Mouse (Mus musculus): Measurements from ENCODE around the gene Polk. TPM values are rescaled to one million over a fixed set of nuclear protein-coding genes. Genes with fewer than 3 reads are reported as not detected.

Polk gene
- polyA plus RNA-seq, 2 experiments: 9.6 to 9.8 TPM

DNA sequence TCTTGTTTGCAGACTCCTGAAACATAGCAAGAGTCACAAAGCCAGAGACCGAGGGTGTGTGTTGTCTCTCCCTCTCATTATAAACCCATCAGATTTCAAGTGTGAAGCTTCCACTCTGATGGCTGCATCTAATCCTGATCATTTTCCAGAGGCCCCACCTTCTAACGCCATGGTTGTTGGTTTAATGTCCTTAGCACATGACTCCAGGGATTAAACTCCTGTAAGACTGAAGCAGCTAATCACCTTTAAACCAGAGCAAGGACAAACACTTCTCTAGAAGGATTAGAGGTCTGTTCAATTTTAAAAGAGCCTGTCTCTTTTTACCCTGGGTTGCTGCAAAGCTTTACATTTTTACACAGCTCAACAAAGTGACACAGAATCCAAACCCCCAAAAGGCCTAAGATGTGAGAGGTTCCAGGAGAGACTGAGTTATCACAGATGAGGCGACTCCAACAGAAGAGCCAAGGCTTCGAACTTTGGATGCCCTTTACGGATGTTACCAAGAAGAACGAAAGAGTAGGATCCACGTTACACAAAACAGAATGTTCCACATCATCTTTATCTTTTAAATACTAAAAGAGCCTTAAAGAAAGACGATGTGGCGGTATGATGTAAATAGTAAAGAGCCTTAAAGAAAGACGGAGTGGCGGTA is 92.0 kb downstream of the Polk start:
- H3K27ac ChIP-seq (replicated peaks; ENCODE audit: low read depth, low read length): no peak overlapping the region
- H3K9ac ChIP-seq (ENCODE audit: low read depth, low read length, severe bottlenecking): no peak overlapping the region
- H3K4me2 ChIP-seq (replicated peaks; ENCODE audit: low read depth, low read length, severe bottlenecking): no peak overlapping the region
- no peak for ATAC-seq (ENCODE audit: low FRiP score, low read depth)
- no peaks in the 10 kb centered on the region for H3K36me3 ChIP-seq (ENCODE audit: control insufficient read depth, insufficient read depth, low read length)
- no peaks in the 10 kb centered on the region for H3K27me3 ChIP-seq (ENCODE audit: control insufficient read depth, insufficient read depth, low read length)
- no peak overlapping the region for H3K4me3 ChIP-seq (replicated peaks; ENCODE audit: low read length)
- no peak for TF ChIP-seq POLR2A (IDR thresholded peaks at IDR 0.05; ENCODE audit: borderline replicate concordance, extremely low read depth, insufficient read depth, insufficient read length)
- no peaks in the 10 kb centered on the region for H3K4me1 ChIP-seq (ENCODE audit: control insufficient read depth, insufficient read depth, low read length)
- no peak for DNase-seq (ENCODE audit: low spot score)
- 80% methylated on average over 11 of the region's 11 CpGs for WGBS
- no peaks in the 10 kb centered on the region for H3K9me3 ChIP-seq (ENCODE audit: control insufficient read depth, low read length)

DNA sequence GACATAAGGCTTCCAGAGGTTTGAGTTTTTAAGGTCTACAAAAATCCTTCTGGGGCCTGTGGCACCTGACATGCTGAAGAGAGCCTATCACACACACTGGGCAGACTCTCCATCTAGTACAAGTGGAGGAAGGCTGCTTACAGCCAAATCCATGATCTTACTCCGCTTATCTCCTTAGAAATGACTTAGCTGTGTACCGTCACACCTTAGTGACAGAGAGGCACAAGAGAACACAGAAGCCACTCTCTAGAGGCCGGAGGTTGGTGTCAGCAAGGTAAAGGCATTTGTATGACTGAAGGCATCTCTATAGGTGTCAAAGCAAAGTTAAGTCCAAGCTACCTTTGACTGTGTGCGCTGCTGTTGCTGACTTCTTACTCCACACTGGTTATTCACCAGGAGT is 101.9 kb downstream of the Polk start:
- 91% methylated on average over 4 of the region's 4 CpGs for WGBS

DNA sequence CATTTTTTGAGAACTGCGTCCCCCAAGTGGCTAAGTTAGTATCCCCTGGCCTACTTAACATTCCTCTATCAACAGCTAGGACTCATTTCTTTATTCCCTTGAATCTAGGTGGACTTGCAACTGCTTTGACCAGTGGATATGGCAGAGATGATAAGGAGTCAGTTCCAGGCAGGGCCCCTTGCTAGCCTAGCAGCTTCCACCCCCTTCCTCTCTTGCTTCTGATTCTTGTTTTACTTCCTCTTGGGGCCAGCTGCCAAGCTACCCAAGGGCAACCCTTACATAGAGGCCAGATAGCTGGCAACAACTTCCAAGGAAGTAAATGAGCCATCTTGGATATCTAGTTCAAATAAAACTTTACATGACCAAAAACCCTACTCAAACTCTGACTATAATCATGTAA is 105.5 kb downstream of the Polk start:
- Histone ChIP-seq H3K4me1 (ENCODE audit: control insufficient read depth, insufficient read depth, low read length) (peaks cover 8% of the 10 kb centered on the region; the same call in 1 of the 2 replicates), H3K4me2 (replicated peaks; ENCODE audit: low read depth, low read length, severe bottlenecking) (no peak overlapping the region), H3K9ac (ENCODE audit: low read depth, low read length, severe bottlenecking) (no peak overlapping the region), H3K4me3 (replicated peaks; ENCODE audit: low read length) (no peak overlapping the region), H3K27ac (replicated peaks; ENCODE audit: low read depth, low read length) (no peak overlapping the region), H3K36me3 (ENCODE audit: control insufficient read depth, insufficient read depth, low read length) (no peaks in the 10 kb centered on the region), H3K27me3 (ENCODE audit: control insufficient read depth, insufficient read depth, low read length) (no peaks in the 10 kb centered on the region), H3K9me3 (ENCODE audit: control insufficient read depth, low read length) (0 out of 2 replicates have a peak, but pooled peaks cover 4% of the 10 kb centered on the region)
- TF ChIP-seq POLR2A (IDR thresholded peaks at IDR 0.05; ENCODE audit: borderline replicate concordance, extremely low read depth, insufficient read depth, insufficient read length): no peak
- DNase-seq (ENCODE audit: low spot score) (no peak), ATAC-seq (ENCODE audit: low FRiP score, low read depth) (no peak)
- 90% methylated on average over 1 of the region's 1 CpGs for WGBS

More for the DNA sequence above, 101.9 kb downstream of the Polk start:
- no peaks in the 10 kb centered on the region for H3K4me1 ChIP-seq (ENCODE audit: control insufficient read depth, insufficient read depth, low read length)
- H3K36me3 ChIP-seq (ENCODE audit: control insufficient read depth, insufficient read depth, low read length): no peaks in the 10 kb centered on the region
- no peak overlapping the region for H3K9ac ChIP-seq (ENCODE audit: low read depth, low read length, severe bottlenecking)
- H3K4me3 ChIP-seq (replicated peaks; ENCODE audit: low read length): no peak overlapping the region
- no peak overlapping the region for H3K27ac ChIP-seq (replicated peaks; ENCODE audit: low read depth, low read length)
- 0 out of 2 replicates have a peak, but pooled peaks cover 4% of the 10 kb centered on the region for H3K9me3 ChIP-seq (ENCODE audit: control insufficient read depth, low read length)
- H3K4me2 ChIP-seq (replicated peaks; ENCODE audit: low read depth, low read length, severe bottlenecking): no peak overlapping the region
- DNase-seq (ENCODE audit: low spot score): no peak
- ATAC-seq (ENCODE audit: low FRiP score, low read depth): no peak
- TF ChIP-seq POLR2A (IDR thresholded peaks at IDR 0.05; ENCODE audit: borderline replicate concordance, extremely low read depth, insufficient read depth, insufficient read length): no peak
- no peaks in the 10 kb centered on the region for H3K27me3 ChIP-seq (ENCODE audit: control insufficient read depth, insufficient read depth, low read length)

DNA sequence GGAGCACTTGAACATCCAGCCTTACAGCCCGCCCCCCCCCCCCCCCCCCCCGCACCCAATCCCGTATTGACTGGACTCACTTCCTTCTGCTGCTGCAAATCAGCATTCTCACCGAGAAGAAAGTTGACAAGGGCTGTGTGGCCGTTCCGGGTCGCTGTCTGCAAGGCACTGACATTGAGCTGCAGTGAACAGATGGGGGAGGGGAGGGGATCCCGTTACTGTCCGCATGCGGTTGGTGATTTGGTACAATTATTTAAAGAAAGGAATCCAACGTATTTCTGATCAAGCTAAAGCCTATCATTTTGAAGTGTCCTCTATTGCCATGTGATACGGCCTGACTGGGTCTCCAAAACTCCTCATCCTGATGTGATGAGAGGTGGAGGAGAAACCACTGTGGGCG is 106.6 kb downstream of the Polk start:
- 52% methylated on average over 12 of the region's 13 CpGs for WGBS
- Histone ChIP-seq H3K36me3 (ENCODE audit: control insufficient read depth, insufficient read depth, low read length) (no peaks in the 10 kb centered on the region), H3K27me3 (ENCODE audit: control insufficient read depth, insufficient read depth, low read length) (no peaks in the 10 kb centered on the region), H3K27ac (replicated peaks; ENCODE audit: low read depth, low read length) (no peak overlapping the region), H3K4me3 (replicated peaks; ENCODE audit: low read length) (no peak overlapping the region), H3K9ac (ENCODE audit: low read depth, low read length, severe bottlenecking) (no peak overlapping the region), H3K9me3 (ENCODE audit: control insufficient read depth, low read length) (0 out of 2 replicates have a peak, but pooled peaks cover 4% of the 10 kb centered on the region), H3K4me2 (replicated peaks; ENCODE audit: low read depth, low read length, severe bottlenecking) (no peak overlapping the region), H3K4me1 (ENCODE audit: control insufficient read depth, insufficient read depth, low read length) (peaks cover 8% of the 10 kb centered on the region; the same call in 1 of the 2 replicates)
- TF ChIP-seq POLR2A (IDR thresholded peaks at IDR 0.05; ENCODE audit: borderline replicate concordance, extremely low read depth, insufficient read depth, insufficient read length): no peak
- DNase-seq (ENCODE audit: low spot score) (no peak), ATAC-seq (ENCODE audit: low FRiP score, low read depth) (no peak)

DNA sequence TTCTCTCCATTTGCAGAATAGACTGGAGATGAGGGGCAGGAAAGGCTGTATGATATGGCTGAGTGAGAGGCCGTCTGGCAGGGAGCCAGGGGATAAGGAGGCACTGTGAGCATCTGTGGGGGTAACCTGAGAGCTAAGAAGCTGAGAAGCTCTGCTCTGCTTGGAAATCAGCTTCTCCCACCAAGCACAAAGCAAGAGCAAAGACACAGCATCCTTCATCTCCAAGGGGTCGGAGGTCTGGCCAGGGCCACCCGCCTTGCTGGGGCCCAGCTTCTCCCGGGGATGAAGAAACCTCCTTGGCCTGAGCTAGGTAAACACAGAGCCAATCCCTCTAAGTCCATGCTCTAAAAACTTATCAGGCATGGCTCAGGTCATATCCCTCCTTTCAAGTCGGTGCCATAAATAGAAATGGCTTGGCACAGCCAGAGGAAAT is 107.5 kb downstream of the Polk start:
- WGBS: 45% methylated on average over 5 of the region's 5 CpGs
- Histone ChIP-seq H3K27ac (replicated peaks; ENCODE audit: low read depth, low read length) (no peak overlapping the region), H3K27me3 (ENCODE audit: control insufficient read depth, insufficient read depth, low read length) (no peaks in the 10 kb centered on the region), H3K9me3 (ENCODE audit: control insufficient read depth, low read length) (0 out of 2 replicates have a peak, but pooled peaks cover 4% of the 10 kb centered on the region), H3K4me1 (ENCODE audit: control insufficient read depth, insufficient read depth, low read length) (peaks cover 8% of the 10 kb centered on the region; the same call in 1 of the 2 replicates), H3K36me3 (ENCODE audit: control insufficient read depth, insufficient read depth, low read length) (no peaks in the 10 kb centered on the region), H3K9ac (ENCODE audit: low read depth, low read length, severe bottlenecking) (no peak overlapping the region), H3K4me2 (replicated peaks; ENCODE audit: low read depth, low read length, severe bottlenecking) (no peak overlapping the region), H3K4me3 (replicated peaks; ENCODE audit: low read length) (no peak overlapping the region)
- DNase-seq (ENCODE audit: low spot score) (no peak), ATAC-seq (ENCODE audit: low FRiP score, low read depth) (peak; percentile 20; the same call in 1 of the 2 replicates)
- no peak for TF ChIP-seq POLR2A (IDR thresholded peaks at IDR 0.05; ENCODE audit: borderline replicate concordance, extremely low read depth, insufficient read depth, insufficient read length)
